Comparison of ENCODE assay signal across 18 mouse cellular contexts in genomic region chr9:29318676-29319162, GRCm38 (mm10).
A peak's percentile ranks its signal among the peaks of the same experiment; 100 is the strongest.
DNase-seq lines count a peak whose midpoint lies in the region; ATAC-seq and TF ChIP-seq lines count a peak whose summit lies in the region.
"Had no signal": no experiment of that assay in that cellular context is flagged by ENCODE, and none has a peak within 500 bp of the region (broad histone marks: within the 10 kb centered on the region; RNA-seq: fewer than 3 reads in every experiment).

No protein-coding gene starts in this region.

- no peak overlapping the region for H3K4me3 ChIP-seq in kidney, embryonic 15.5 days (replicated peaks)
- H3K4me3 ChIP-seq in intestine, embryonic 15.5 days (replicated peaks) = no peak overlapping the region
- no peak overlapping the region for H3K4me3 ChIP-seq in stomach, postnatal 0 days (ENCODE audit: low read depth, low read length)
- H3K4me3 ChIP-seq: forebrain, embryonic 15.5 days; left cerebral cortex, adult 2 months; liver, embryonic 12.5 days had no signal

- no peaks in the 10 kb centered on the region for H3K36me3 ChIP-seq in kidney, embryonic 15.5 days
- no peaks in the 10 kb centered on the region for H3K36me3 ChIP-seq in intestine, embryonic 15.5 days
- H3K36me3 ChIP-seq in stomach, postnatal 0 days (ENCODE audit: control insufficient read depth, insufficient read depth, low read length) = no peaks in the 10 kb centered on the region
- H3K36me3 ChIP-seq: forebrain, embryonic 15.5 days; G1E; liver, embryonic 12.5 days had no signal

- H3K4me2 ChIP-seq in kidney, embryonic 15.5 days = peak overlapping the region; percentile 16; the same call in 1 of the 2 replicates
- H3K4me2 ChIP-seq in intestine, embryonic 15.5 days (replicated peaks) = peak overlapping the region; percentile 22
- no peak overlapping the region for H3K4me2 ChIP-seq in stomach, postnatal 0 days (replicated peaks; ENCODE audit: low read depth)
- H3K4me2 ChIP-seq: forebrain, embryonic 15.5 days; liver, embryonic 12.5 days; midbrain, embryonic 11.5 days had no signal

- peak; percentile 84 for ATAC-seq in kidney, embryonic 15.5 days (replicated peaks; ENCODE audit: low FRiP score)
- peak; percentile 94 for ATAC-seq in intestine, embryonic 15.5 days
- no peak for ATAC-seq in stomach, postnatal 0 days (ENCODE audit: low FRiP score, low TSS enrichment)
- ATAC-seq: liver, embryonic 12.5 days had no signal

- H3K9me3 ChIP-seq in kidney, embryonic 15.5 days (replicated peaks) = no peaks in the 10 kb centered on the region
- no peaks in the 10 kb centered on the region for H3K9me3 ChIP-seq in intestine, embryonic 15.5 days
- H3K9me3 ChIP-seq in stomach, postnatal 0 days (ENCODE audit: control insufficient read depth, low read length) = no peaks in the 10 kb centered on the region
- H3K9me3 ChIP-seq: forebrain, embryonic 15.5 days; liver, embryonic 12.5 days had no signal

- H3K4me1 ChIP-seq in kidney, embryonic 15.5 days = peaks cover 48% of the 10 kb centered on the region
- peaks cover 17% of the 10 kb centered on the region for H3K4me1 ChIP-seq in intestine, embryonic 15.5 days (replicated peaks)
- no peaks in the 10 kb centered on the region for H3K4me1 ChIP-seq in stomach, postnatal 0 days (replicated peaks; ENCODE audit: control insufficient read depth, insufficient read depth)
- H3K4me1 ChIP-seq: liver, embryonic 12.5 days had no signal

- no peak for TF ChIP-seq CTCF in stomach, postnatal 0 days (IDR thresholded peaks at IDR 0.05; ENCODE audit: low read depth)

- no peaks in the 10 kb centered on the region for H3K27me3 ChIP-seq in kidney, embryonic 15.5 days
- no peaks in the 10 kb centered on the region for H3K27me3 ChIP-seq in intestine, embryonic 15.5 days (replicated peaks)
- no peaks in the 10 kb centered on the region for H3K27me3 ChIP-seq in stomach, postnatal 0 days (ENCODE audit: control insufficient read depth, insufficient read depth, low read length)
- H3K27me3 ChIP-seq: forebrain, embryonic 15.5 days; liver, embryonic 12.5 days had no signal

- no peak for DNase-seq in kidney, adult 8-10 months
- DNase-seq in embryo, embryonic 11.5 days (ENCODE audit: low read depth, low spot score) = peak; percentile 56
- DNase-seq in mesoderm, embryonic 11.5 days (ENCODE audit: low read depth, low spot score) = peak; percentile 71
- no peak for DNase-seq in stomach, postnatal 0 days (ENCODE audit: low spot score)
- no peak for DNase-seq in layer of hippocampus, adult 11-12 months (ENCODE audit: low spot score)
- DNase-seq: adrenal gland, postnatal 14 days; cerebellum, postnatal 36 days; gastrocnemius, postnatal 10 days; heart, postnatal 4 days; lung, postnatal 10 days; retina, postnatal 1 day had no signal

- no peak for TF ChIP-seq EP300 in stomach, postnatal 0 days (optimal IDR thresholded peaks at IDR 0.05)

- 6% methylated on average over 8 of the region's 8 CpGs for WGBS in kidney, embryonic 15.5 days
- 14% methylated on average over 8 of the region's 8 CpGs for WGBS in intestine, embryonic 15.5 days
- 48% methylated on average over 8 of the region's 8 CpGs for WGBS in stomach, postnatal 0 days

- no peak overlapping the region for H3K9ac ChIP-seq in kidney, embryonic 15.5 days
- no peak overlapping the region for H3K9ac ChIP-seq in intestine, embryonic 15.5 days
- no peak overlapping the region for H3K9ac ChIP-seq in stomach, postnatal 0 days (ENCODE audit: low read length)
- H3K9ac ChIP-seq: forebrain, embryonic 15.5 days; liver, embryonic 12.5 days had no signal

- H3K27ac ChIP-seq in kidney, embryonic 15.5 days = peak overlapping the region; percentile 70
- H3K27ac ChIP-seq in intestine, embryonic 15.5 days = peak overlapping the region; percentile 69
- no peak overlapping the region for H3K27ac ChIP-seq in stomach, postnatal 0 days (replicated peaks)
- H3K27ac ChIP-seq: forebrain, embryonic 15.5 days; liver, embryonic 12.5 days had no signal

Comparison
In these comparisons a context has a peak if more than half of its experiments do, and no peak if none do; other contexts are left out.
1. DNase-seq: peak in embryo, embryonic 11.5 days (single experiment) and mesoderm, embryonic 11.5 days (single experiment); none in kidney, adult 8-10 months (0 of 2), stomach, postnatal 0 days (single experiment) and layer of hippocampus, adult 11-12 months (single experiment).